Mouse (Mus musculus): ENCODE data around the gene Abcb5.

- no peak for TF ChIP-seq ZC3H11A (IDR thresholded peaks at IDR 0.05; ENCODE audit: borderline replicate concordance, low read depth, low read length)
- no peak for TF ChIP-seq ZNF384 (IDR thresholded peaks at IDR 0.05; ENCODE audit: low read depth, low read length)
- no peak for TF ChIP-seq MAFK (IDR thresholded peaks at IDR 0.05; ENCODE audit: insufficient read depth, low read depth, low read length)
- no peak for TF ChIP-seq HCFC1 (IDR thresholded peaks at IDR 0.05; ENCODE audit: borderline replicate concordance, insufficient read depth, low read length)
- no peak for TF ChIP-seq CHD2 (IDR thresholded peaks at IDR 0.05; ENCODE audit: low read depth, low read length)
Measured at GRCm38 (mm10) chr12:118837361-118837760, 128.9 kb downstream of the Abcb5 start.

Data from ES-E14 (cell line).